Mouse (Mus musculus) ES-E14 (cell line): ENCODE data around the gene Col7a1. TPM values are rescaled to one million over a fixed set of nuclear protein-coding genes. Genes with fewer than 3 reads are reported as not detected.

Experiments
- DNase-seq: peaks from one replicate; pipeline ENCODE4 v3.0.0-alpha.2; 2013; ENCODE audit warnings: low read depth, low spot score
- H3K27ac ChIP-seq: 2 replicates; pipeline ENCODE4 v1.5.1; 2012; ENCODE audit warnings: low read depth, mild to moderate bottlenecking, low read length, moderate library complexity, mixed read lengths; ENCODE audit not compliant: poor library complexity, insufficient read depth, severe bottlenecking
- H3K36me3 ChIP-seq: 2 replicates; pipeline ENCODE4 v1.6.1; 2012; ENCODE audit warnings: mild to moderate bottlenecking, low read length, moderate library complexity, mixed read lengths; ENCODE audit not compliant: control insufficient read depth, poor library complexity, insufficient read depth, severe bottlenecking
- H3K4me1 ChIP-seq, 2 experiments: fragments of 150-350 bp in 1 of 2; sonication (generic) in 1 of 2; 2 replicates each; pipeline ENCODE4 v1.6.1; 2012; ENCODE audit warnings: low read length in 2 of 2, mild to moderate bottlenecking in 1 of 2, mixed read lengths in 1 of 2; ENCODE audit not compliant: control insufficient read depth in 2 of 2, insufficient read depth in 2 of 2, poor library complexity in 1 of 2
- H3K4me3 ChIP-seq, 2 experiments: fragments of 150-350 bp in 1 of 2; sonication (generic) in 1 of 2; 2 replicates each; pipeline ENCODE4 v1.5.1; 2012; ENCODE audit warnings: low read length in 2 of 2, low read depth in 1 of 2, mild to moderate bottlenecking in 1 of 2, mixed read lengths in 1 of 2; ENCODE audit not compliant: insufficient read depth in 1 of 2, poor library complexity in 1 of 2, severe bottlenecking in 1 of 2
- H3K9ac ChIP-seq: 2 replicates; pipeline ENCODE4 v1.6.1; 2012; ENCODE audit warnings: low read depth, mild to moderate bottlenecking, low read length, mixed read lengths; ENCODE audit not compliant: poor library complexity, insufficient read depth, severe bottlenecking
- H3K9me3 ChIP-seq: fragments of 150-350 bp; sonication (generic); 2 replicates; pipeline ENCODE4 v1.6.1; 2012; ENCODE audit warnings: low read depth, mild to moderate bottlenecking, low read length; ENCODE audit not compliant: control insufficient read depth, insufficient read depth
- CHD2 ChIP-seq: IDR thresholded peaks from 2 replicates; pipeline ENCODE4 v1.6.1; 2014; ENCODE audit warnings: mild to moderate bottlenecking, low read depth, low read length, inconsistent platforms
- HCFC1 ChIP-seq: IDR thresholded peaks from 2 replicates; pipeline ENCODE4 v1.6.1; 2012; ENCODE audit warnings: low read length, inconsistent platforms, borderline replicate concordance; ENCODE audit not compliant: insufficient read depth
- MAFK ChIP-seq: IDR thresholded peaks from 2 replicates; pipeline ENCODE4 v1.6.1; 2014; ENCODE audit warnings: mild to moderate bottlenecking, low read depth, low read length, inconsistent platforms; ENCODE audit not compliant: insufficient read depth
- ZC3H11A ChIP-seq: IDR thresholded peaks from 2 replicates; pipeline ENCODE4 v1.6.1; 2012; ENCODE audit warnings: low read depth, mild to moderate bottlenecking, inconsistent platforms, low read length, borderline replicate concordance
- ZNF384 ChIP-seq: IDR thresholded peaks from 2 replicates; pipeline ENCODE4 v1.6.1; 2012; ENCODE audit warnings: low read depth, low read length, inconsistent platforms
- in situ Hi-C, 2 experiments: fragments of 600-800 bp; cut with MboI; formaldehyde crosslinking; loops; one replicate each; pipeline ENCODE4 v1.15.1; 2025; ENCODE audit warnings: low sequenced_read_pairs in 2 of 2, inconsistent platforms in 1 of 2; ENCODE audit not compliant: unreplicated experiment in 2 of 2
- total RNA-seq: library from RNA; depleted of rRNA; stranded (reverse); fragments of 300-350 nt; gene quantifications from 2 replicates; pipeline ENCODE4 v1.2.3, GENCODE M21; 2012

Gene Col7a1
- total RNA-seq, 1 experiment: 25.5 TPM

DNA sequence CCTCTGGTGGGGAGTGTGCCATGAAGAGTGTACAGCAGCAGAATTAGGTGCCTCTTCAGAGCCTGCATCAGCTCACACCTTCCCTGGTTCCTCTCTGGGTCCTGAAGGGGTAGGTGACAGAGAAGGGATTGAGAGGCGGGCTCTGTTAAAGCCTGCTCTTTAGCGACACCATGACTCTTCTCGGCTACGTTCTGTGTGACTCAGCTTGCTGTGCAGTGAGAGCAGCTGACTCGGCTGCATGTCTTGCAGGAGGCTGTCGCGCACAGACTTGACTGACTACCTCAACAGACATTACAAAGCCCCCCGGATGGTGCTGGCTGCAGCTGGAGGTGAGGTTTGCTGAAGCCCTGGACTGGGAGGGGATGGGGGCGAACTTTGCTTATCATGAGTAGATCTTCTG is 8.3 kb upstream of the Col7a1 start:
- in situ Hi-C loops: no loop called here
- no peak for TF ChIP-seq HCFC1
- TF ChIP-seq CHD2: no peak
- TF ChIP-seq ZNF384: no peak
- TF ChIP-seq ZC3H11A: no peak
- TF ChIP-seq MAFK: no peak

DNA sequence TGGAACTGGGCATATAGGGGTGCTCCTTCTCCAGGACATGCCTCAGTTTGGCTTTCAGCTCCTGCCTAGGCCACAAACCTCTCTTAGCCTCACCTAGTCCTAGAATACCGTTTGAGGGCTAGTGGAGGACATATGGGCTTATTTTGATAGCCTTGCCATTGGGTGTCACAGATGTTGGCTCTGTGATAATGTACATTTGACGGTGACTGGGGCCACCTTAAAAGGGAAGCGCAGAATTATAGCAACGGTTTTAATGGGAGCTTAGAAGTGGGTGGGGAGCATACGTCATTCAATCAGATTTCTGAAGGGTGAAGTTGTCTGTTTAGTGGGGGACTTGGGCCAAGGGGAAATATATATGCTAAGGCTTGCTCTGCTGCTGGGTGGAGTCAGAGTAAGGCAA is 7.8 kb upstream of the Col7a1 start:
- Histone ChIP-seq H3K4me3 (no peak overlapping the region), H3K4me1 (no peaks in the 10 kb centered on the region), H3K9me3 (no peaks in the 10 kb centered on the region), H3K9ac (no peak overlapping the region), H3K36me3 (peaks cover 82% of the 10 kb centered on the region), H3K27ac (no peak overlapping the region)
- no peak for DNase-seq
- TF ChIP-seq ZC3H11A: no peak
- TF ChIP-seq CHD2: no peak
- TF ChIP-seq ZNF384: no peak
- TF ChIP-seq HCFC1: no peak
- TF ChIP-seq MAFK: no peak
- in situ Hi-C loops: no loop called here

More for the DNA sequence above, 8.3 kb upstream of the Col7a1 start:
- Histone ChIP-seq H3K4me3 (no peak overlapping the region), H3K4me1 (no peaks in the 10 kb centered on the region), H3K9ac (no peak overlapping the region), H3K9me3 (no peaks in the 10 kb centered on the region), H3K36me3 (peaks cover 79% of the 10 kb centered on the region), H3K27ac (no peak overlapping the region)
- no peak for DNase-seq

DNA sequence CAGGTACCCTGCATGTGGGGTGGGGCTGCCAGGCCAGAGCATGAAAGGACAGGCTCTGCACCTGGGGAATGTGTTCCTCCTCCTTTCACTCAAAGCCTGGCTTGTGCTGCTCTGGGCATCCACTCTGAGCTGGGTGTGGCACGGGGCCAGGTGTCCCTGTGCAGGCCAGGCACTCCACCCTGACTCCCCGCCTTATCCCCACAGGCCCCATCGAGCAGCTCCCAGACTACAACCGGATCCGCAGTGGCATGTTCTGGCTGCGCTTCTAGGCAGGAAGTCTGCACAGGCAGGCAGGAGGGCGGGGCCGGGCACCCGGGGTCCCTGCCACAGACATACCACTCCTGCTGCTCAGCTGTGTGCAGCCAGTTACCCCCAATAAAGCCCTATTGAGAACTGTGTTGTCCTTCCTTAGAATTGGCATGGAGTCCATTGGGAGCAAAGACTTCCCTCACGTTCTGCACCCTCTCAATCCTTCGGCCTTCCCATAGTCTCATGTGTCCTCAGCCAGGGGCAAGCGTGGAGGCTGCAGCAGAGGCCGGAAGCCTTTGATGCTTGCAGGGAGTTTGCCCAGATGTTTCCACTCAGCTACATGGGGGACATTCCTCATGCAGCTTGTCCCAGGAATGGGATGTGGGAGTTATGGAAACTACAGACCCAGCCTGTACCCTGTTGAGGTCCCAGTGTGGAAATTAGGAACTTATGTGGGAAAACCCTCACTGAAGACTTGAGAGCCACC is 4.0 kb upstream of the Col7a1 start:
- peaks cover 56% of the 10 kb centered on the region for H3K36me3 ChIP-seq
- no peak for DNase-seq
- no peak overlapping the region for H3K27ac ChIP-seq
- no peak for TF ChIP-seq HCFC1
- TF ChIP-seq ZNF384: no peak
- no peak for TF ChIP-seq MAFK
- no peak for TF ChIP-seq CHD2
- no peak for TF ChIP-seq ZC3H11A
- H3K9ac ChIP-seq: no peak overlapping the region
- in situ Hi-C loops: no loop called here
- H3K4me3 ChIP-seq: no peak overlapping the region
- no peaks in the 10 kb centered on the region for H3K9me3 ChIP-seq
- peaks cover 0 to 9% of the 10 kb centered on the region in 2 experiments; a peak in 1 of 4 replicates for H3K4me1 ChIP-seq

DNA sequence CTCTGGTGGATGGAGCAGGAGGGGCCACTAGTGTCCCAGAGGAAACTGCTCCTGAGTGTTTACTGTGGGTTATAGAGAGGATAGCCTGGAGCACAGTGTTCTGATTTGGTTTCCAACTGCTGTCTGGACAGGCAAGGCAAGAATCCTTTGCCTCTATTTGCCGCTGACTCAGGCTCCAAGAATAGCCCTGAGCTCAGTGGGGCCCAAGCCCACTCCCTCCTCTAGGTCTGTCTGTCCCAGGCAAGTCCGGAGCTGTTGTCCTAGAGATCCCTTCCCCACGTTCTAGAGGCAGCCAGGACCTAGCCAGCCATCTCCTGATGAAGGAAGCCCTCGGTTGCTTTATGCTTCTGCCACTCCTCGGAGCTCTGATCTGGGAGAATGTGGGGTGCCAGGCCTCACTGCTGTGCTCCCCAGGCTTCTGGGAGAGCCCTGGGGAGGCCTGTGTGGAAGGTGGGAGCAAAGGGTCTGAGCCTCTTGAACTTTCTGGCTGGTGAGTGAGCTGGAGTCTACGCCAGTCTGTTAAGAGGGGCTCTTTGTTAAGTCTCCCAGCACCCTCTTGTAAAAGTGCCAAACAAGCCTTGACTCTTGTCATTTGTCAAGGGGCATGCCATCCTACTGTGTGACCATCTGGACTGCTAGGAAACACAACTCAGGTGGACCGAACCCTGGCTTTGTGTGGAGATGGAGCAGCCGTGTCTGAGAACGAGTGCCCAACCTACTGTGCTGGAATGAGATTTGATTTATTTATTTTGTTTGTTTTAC is 3.2 kb upstream of the Col7a1 start:
- Histone ChIP-seq H3K4me1 (peaks cover 0 to 9% of the 10 kb centered on the region in 2 experiments; a peak in 1 of 4 replicates), H3K9ac (no peak overlapping the region), H3K9me3 (no peaks in the 10 kb centered on the region), H3K27ac (no peak overlapping the region), H3K4me3 (no peak overlapping the region), H3K36me3 (peaks cover 48% of the 10 kb centered on the region)
- in situ Hi-C loops: no loop called here
- TF ChIP-seq ZC3H11A (no peak), MAFK (no peak), HCFC1 (no peak), ZNF384 (no peak), CHD2 (no peak)
- DNase-seq: no peak

DNA sequence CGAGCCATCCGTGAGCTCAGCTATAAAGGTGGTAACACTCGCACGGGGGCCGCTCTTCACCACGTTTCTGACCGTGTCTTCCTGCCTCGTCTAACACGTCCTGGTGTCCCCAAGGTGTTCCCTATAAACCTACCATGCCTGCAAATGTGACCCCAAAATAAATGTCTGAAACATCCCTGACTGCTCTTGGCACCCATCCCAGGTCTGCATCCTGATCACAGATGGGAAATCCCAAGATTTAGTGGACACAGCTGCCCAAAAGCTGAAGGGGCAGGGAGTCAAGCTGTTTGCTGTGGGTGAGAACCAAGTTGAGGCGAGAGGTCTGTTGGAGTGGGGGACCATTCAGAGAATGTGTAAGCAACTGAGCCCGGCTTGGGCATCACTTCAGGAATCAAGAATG is 1.9 kb downstream of the Col7a1 start:
- H3K27ac ChIP-seq: no peak overlapping the region
- H3K4me3 ChIP-seq: no peak overlapping the region
- in situ Hi-C loops: no loop called here
- no peaks in the 10 kb centered on the region for H3K9me3 ChIP-seq
- H3K36me3 ChIP-seq: peaks cover 2% of the 10 kb centered on the region
- H3K9ac ChIP-seq: no peak overlapping the region
- no peak for DNase-seq
- TF ChIP-seq ZNF384 (no peak), ZC3H11A (no peak), CHD2 (no peak), HCFC1 (no peak), MAFK (no peak)
- H3K4me1 ChIP-seq: peaks cover 0 to 9% of the 10 kb centered on the region in 2 experiments; a peak in 1 of 4 replicates
